Mouse (Mus musculus) heart, embryonic 11.5 days (tissue): ENCODE measurements around the gene Trem3. TPM values are rescaled to one million over a fixed set of nuclear protein-coding genes. Genes with fewer than 3 reads are reported as not detected.

Experiments
- ATAC-seq: fragments of 200-750 bp; cut with Nextera tagmentation; replicated peaks from 2 replicates; pipeline ENCODE4 v1.8.0; 2017; ENCODE audit warnings: moderate library complexity; ENCODE audit not compliant: insufficient number of reproducible peaks, low FRiP score, low TSS enrichment
- H3K27ac ChIP-seq: fragments of 300-500 bp; sonication (generic); 2 replicates; pipeline ENCODE4 v1.5.1; 2014; ENCODE audit warnings: mild to moderate bottlenecking, low read depth, low read length
- H3K27me3 ChIP-seq: fragments of 300-500 bp; sonication (generic); 2 replicates; pipeline ENCODE4 v1.6.1; 2014; ENCODE audit warnings: mild to moderate bottlenecking, low read length, mixed read lengths; ENCODE audit not compliant: control insufficient read depth, insufficient read depth
- H3K36me3 ChIP-seq: fragments of 300-500 bp; sonication (generic); 2 replicates; pipeline ENCODE4 v1.6.1; 2014; ENCODE audit warnings: mild to moderate bottlenecking, low read length, moderate library complexity, mixed read lengths; ENCODE audit not compliant: control insufficient read depth, insufficient read depth
- H3K4me1 ChIP-seq: fragments of 300-500 bp; sonication (generic); 2 replicates; pipeline ENCODE4 v1.6.1; 2014; ENCODE audit warnings: low read length; ENCODE audit not compliant: control insufficient read depth, insufficient read depth
- H3K4me2 ChIP-seq: fragments of 300-500 bp; sonication (generic); 2 replicates; pipeline ENCODE4 v1.6.1; 2014; ENCODE audit warnings: mild to moderate bottlenecking, moderate library complexity
- H3K4me3 ChIP-seq: fragments of 300-500 bp; sonication (generic); 2 replicates; pipeline ENCODE4 v1.5.1; 2014; ENCODE audit warnings: low read depth, low read length
- H3K9ac ChIP-seq: fragments of 300-500 bp; sonication (generic); 2 replicates; pipeline ENCODE4 v1.6.1; 2014; ENCODE audit warnings: mild to moderate bottlenecking, low read depth, low read length, moderate library complexity
- H3K9me3 ChIP-seq: fragments of 300-500 bp; sonication (generic); replicated peaks from 2 replicates; pipeline ENCODE4 v1.6.1; 2016; ENCODE audit warnings: low read length; ENCODE audit not compliant: control insufficient read depth
- WGBS: fragments of 180-500 bp; shearing (Covaris S2); extraction: QIAGEN DNeasy Blood & Tissue Kit; methylation state at CpG from one replicate; pipeline ENCODE4 v1.1.7; 2014; ENCODE audit not compliant: insufficient replicate concordance; 5-methylcytosine and 5-hydroxymethylcytosine counted together
- polyA plus RNA-seq: library from polyadenylated mRNA; unstranded; fragments of >200 nt; fragmentation: Nextera tagmentation; extraction: Ambion mirVana; gene quantifications from 2 replicates; pipeline ENCODE4 v1.2.1, GENCODE M21; 2014

The Trem3 gene
- not detected in 2 replicates for polyA plus RNA-seq

DNA sequence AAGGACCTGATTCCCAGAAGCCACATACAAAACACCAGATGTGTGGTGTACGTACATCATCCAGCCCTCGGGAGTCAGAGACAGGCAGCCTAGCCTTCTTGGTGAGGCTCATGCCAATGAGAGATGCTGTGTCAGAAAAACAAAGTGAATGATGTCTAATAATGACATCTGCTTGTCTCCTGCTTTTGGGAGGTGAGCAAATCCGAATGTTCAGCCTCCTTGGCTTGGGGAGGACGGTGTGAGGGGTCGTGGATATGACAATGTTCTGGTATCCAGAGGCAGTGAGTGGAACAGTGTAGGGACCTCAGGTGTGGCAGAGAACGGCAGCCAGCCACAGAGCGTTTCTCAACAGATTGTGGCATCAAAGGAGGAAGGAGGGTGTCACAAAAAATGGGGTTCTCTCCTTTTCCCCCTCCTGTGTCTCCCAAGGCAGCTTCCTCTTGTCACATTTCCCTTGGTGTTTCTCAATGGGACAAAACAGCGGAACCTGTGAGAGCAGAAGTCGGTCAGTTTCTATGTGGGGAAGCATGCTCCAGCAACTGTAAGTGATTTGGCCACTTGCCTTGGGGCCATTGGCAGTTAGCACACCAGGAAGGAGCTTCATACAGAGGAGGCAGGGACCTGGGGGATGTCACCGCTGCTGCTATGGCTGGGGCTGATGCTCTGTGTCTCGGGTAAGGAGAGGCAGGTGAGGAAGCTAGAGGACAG, at the start of gene Trem3:
Gene Trem3, plus strand, starts transcription at position 557 of the 708 bp plus-strand sequence.
- Histone ChIP-seq H3K9ac (no peak within 1 kb of the TSS), H3K27ac (no peak within 1 kb of the TSS), H3K4me2 (no peak within 1 kb of the TSS), H3K36me3 (no peaks in the 10 kb centered on the region), H3K4me3 (no peak within 1 kb of the TSS), H3K9me3 (no peaks in the 10 kb centered on the region), H3K4me1 (no peaks in the 10 kb centered on the region), H3K27me3 (no peaks in the 10 kb centered on the region)
- 75% methylated on average over 11 of the region's 11 CpGs for WGBS
- ATAC-seq = no peak

DNA sequence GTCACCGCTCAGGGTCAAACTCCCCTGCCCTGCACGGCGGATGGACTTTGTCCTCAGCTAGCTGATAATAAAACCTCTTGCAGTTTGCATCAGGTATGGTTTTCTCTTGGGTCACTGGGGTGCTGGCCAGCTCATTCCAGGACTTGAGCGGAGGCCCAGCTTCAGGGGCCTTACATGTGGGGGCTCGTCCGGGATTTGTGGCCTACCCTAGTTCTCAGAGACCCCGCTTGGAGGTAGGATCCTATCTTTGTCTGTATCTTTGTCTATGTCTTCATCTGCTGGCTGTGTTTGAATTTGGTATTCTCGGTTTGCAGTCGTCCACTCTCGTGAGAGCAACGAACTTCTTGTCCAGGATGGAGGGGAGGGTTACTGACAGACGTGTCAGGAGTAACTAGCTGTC, 44.5 kb upstream of the Trem3 start:
- Histone ChIP-seq H3K4me3 (no peak overlapping the region), H3K4me1 (no peaks in the 10 kb centered on the region), H3K4me2 (no peak overlapping the region), H3K9me3 (peaks cover 2% of the 10 kb centered on the region; the same call in 1 of the 2 replicates), H3K9ac (no peak overlapping the region), H3K27ac (no peak overlapping the region), H3K27me3 (no peaks in the 10 kb centered on the region), H3K36me3 (no peaks in the 10 kb centered on the region)
- WGBS = 88% methylated on average over 12 of the region's 12 CpGs
- no peak for ATAC-seq

DNA sequence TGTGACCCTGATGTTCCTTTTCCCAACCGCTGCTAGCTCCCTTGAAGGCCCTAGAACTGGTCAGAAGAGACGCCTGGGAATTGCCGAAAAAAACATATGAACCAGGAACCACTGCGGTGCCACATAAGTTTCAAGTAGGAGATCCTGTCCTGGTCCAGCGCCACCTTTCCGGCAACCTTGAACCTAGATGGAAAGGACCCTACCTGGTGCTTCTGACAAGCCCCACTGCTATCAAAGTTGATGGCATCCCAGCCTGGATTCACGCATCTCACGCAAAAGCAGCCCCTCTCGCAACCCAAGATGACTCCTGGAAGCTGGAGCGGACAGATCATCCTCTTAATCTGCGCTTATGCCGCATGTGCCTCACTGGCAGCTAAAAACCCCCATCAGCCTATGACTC, 35.0 kb upstream of the Trem3 start:
- no peaks in the 10 kb centered on the region for H3K36me3 ChIP-seq
- H3K4me2 ChIP-seq = no peak overlapping the region
- H3K9me3 ChIP-seq = no peaks in the 10 kb centered on the region
- 89% methylated on average over 12 of the region's 12 CpGs for WGBS
- no peaks in the 10 kb centered on the region for H3K27me3 ChIP-seq
- no peak for ATAC-seq
- H3K4me3 ChIP-seq = no peak overlapping the region
- H3K4me1 ChIP-seq = no peaks in the 10 kb centered on the region
- H3K27ac ChIP-seq = no peak overlapping the region
- H3K9ac ChIP-seq = no peak overlapping the region

DNA sequence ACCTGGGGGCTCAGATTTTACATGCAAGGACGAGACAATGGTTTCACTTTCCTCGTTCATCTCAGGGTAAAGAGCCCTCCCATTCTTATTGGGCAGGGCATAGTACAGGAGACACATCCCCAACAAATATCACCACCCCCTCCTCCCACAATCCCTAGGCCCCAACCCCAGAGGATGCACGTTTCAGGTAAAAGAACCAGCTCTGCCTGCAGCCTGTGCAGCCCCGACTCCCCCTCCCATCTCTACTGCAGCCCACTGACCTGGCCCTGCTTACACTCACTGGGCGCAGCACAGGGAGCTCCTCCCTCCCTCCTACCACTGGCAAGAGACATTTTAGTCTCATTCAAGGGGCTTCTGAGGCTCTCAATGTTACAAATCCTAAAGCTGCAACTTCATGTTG, 34.1 kb upstream of the Trem3 start:
- no peak overlapping the region for H3K4me3 ChIP-seq
- H3K9ac ChIP-seq = no peak overlapping the region
- no peak for ATAC-seq
- no peaks in the 10 kb centered on the region for H3K27me3 ChIP-seq
- H3K4me2 ChIP-seq = no peak overlapping the region
- H3K27ac ChIP-seq = no peak overlapping the region
- H3K4me1 ChIP-seq = no peaks in the 10 kb centered on the region
- H3K9me3 ChIP-seq = no peaks in the 10 kb centered on the region
- no peaks in the 10 kb centered on the region for H3K36me3 ChIP-seq
- WGBS = 67% methylated on average over 5 of the region's 5 CpGs

DNA sequence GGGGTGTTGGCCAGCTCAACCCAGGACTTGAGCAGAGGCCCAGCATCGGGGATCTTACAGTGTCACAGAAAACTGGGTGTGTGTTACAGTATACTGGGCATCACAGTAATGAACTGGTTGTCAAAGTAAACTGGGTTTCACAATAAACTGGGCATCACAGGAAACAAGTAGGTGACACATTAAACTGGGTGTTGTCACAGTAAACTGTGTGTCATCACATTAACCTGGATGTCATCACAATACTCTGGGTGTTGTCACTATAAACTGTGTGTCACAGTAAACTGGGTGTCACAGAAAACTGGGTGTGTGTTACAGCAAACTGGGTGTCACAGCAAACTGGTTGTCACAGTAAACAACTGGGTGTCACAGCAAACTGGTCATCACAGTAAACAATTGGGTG, 32.1 kb upstream of the Trem3 start:
- 91% methylated on average over 1 of the region's 1 CpGs for WGBS
- no peaks in the 10 kb centered on the region for H3K4me1 ChIP-seq

DNA sequence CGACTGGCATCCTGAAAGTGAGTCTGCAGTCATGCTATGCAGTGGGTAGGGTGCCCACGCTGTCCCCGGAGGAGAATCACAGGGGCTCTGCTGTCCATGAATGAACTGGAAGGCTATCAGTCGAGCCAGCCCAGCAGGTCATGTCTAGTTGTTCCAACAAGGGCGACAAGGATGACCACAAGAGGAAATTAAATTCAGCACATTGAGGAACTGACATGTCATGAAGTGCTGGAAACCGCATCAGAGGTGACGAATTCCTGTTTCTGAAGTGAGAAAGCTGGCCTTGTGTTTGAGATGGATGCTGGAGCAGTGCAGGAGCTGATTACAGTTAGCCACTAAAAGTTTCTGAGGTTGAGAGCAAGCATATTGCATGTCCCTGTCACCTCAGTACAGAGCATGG, 16.9 kb upstream of the Trem3 start:
- H3K4me3 ChIP-seq = no peak overlapping the region
- H3K36me3 ChIP-seq = no peaks in the 10 kb centered on the region
- H3K9ac ChIP-seq = no peak overlapping the region
- WGBS = 80% methylated on average over 7 of the region's 7 CpGs
- H3K4me1 ChIP-seq = no peaks in the 10 kb centered on the region
- no peaks in the 10 kb centered on the region for H3K9me3 ChIP-seq
- no peak overlapping the region for H3K27ac ChIP-seq
- no peaks in the 10 kb centered on the region for H3K27me3 ChIP-seq
- no peak for ATAC-seq
- no peak overlapping the region for H3K4me2 ChIP-seq

More for the DNA sequence above, 32.1 kb upstream of the Trem3 start:
- ATAC-seq = no peak
- Histone ChIP-seq H3K9me3 (no peaks in the 10 kb centered on the region), H3K9ac (no peak overlapping the region), H3K27ac (no peak overlapping the region), H3K27me3 (no peaks in the 10 kb centered on the region), H3K4me3 (no peak overlapping the region), H3K36me3 (no peaks in the 10 kb centered on the region), H3K4me2 (no peak overlapping the region)

DNA sequence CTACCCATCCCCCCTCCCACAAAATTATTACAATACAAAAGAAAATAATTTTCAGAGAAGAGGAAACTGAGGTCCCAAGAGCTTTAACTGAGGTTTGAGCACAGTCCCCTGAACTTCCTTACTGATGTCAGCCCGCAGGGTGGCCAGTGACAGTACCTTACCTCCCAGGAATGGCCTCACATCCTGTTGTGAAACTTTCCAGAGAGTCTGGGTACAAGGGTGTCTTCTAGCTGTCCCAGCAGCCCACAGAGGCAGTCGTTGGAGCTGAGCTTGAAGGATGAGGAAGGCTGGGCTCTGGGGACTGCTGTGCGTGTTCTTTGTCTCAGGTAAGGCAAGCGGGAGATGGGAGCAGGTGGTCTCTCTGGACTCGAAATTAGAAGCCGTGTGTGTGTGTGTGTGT, 15.1 kb upstream of the Trem3 start, which contains the start of gene Trem1:
Gene Trem1, plus strand, starts transcription at position 251 of the 400 bp plus-strand sequence.
- no peak within 1 kb of the TSS for H3K9ac ChIP-seq
- H3K4me3 ChIP-seq = no peak within 1 kb of the TSS
- WGBS = 72% methylated on average over 6 of the region's 6 CpGs
- H3K4me2 ChIP-seq = no peak within 1 kb of the TSS
- no peaks in the 10 kb centered on the region for H3K9me3 ChIP-seq
- H3K36me3 ChIP-seq = no peaks in the 10 kb centered on the region
- ATAC-seq = no peak
- H3K27me3 ChIP-seq = no peaks in the 10 kb centered on the region
- H3K4me1 ChIP-seq = no peaks in the 10 kb centered on the region
- no peak within 1 kb of the TSS for H3K27ac ChIP-seq

DNA sequence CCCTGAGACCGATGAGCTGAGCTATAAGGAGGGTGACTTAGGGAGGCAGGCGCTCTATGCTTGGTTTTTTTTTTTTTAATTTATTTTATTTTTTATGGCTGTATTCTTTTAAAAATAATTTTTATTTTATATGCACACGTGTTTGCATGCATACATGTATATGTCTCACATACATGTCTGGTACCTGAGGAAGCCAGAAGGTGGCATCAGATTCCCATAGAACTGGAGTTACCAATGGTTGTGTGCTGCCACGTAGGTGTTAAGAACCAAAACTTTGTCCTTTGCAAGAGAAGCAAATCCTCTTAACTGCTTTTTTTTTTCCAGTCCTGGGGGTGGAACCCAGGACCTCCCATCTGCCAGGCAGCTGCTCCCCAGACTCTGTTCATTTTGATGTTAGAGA, 13.8 kb upstream of the Trem3 start:
- Histone ChIP-seq H3K4me3 (no peak overlapping the region), H3K4me2 (no peak overlapping the region)

DNA sequence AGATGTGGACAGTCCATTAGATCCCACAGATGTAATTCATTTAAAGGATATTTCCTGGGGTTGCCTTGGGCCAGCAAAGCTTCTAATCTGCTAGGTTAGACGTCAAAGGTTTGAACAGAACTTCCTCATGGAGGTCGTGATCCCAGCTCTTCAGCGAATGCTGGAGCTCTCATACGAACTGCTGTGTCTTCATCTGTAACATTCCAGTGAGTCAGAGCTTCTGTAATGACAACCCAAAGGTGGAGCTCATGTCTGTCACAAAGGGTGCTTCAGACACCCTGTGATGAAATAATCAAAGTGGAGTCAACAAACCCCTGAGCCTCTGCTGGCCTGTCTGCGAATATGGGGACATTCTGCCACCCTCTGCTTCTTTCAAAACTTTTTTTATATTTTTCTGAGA, 13.0 kb upstream of the Trem3 start:
- Histone ChIP-seq H3K36me3 (no peaks in the 10 kb centered on the region), H3K27me3 (no peaks in the 10 kb centered on the region), H3K9ac (no peak overlapping the region), H3K27ac (no peak overlapping the region), H3K4me2 (no peak overlapping the region), H3K9me3 (no peaks in the 10 kb centered on the region), H3K4me3 (no peak overlapping the region), H3K4me1 (no peaks in the 10 kb centered on the region)
- no peak for ATAC-seq
- 64% methylated on average over 5 of the region's 5 CpGs for WGBS

More for the DNA sequence above, 13.8 kb upstream of the Trem3 start:
- WGBS = 82% methylated on average over 4 of the region's 4 CpGs
- Histone ChIP-seq H3K27ac (no peak overlapping the region), H3K27me3 (no peaks in the 10 kb centered on the region), H3K4me1 (no peaks in the 10 kb centered on the region), H3K9ac (no peak overlapping the region), H3K9me3 (no peaks in the 10 kb centered on the region), H3K36me3 (no peaks in the 10 kb centered on the region)
- ATAC-seq = no peak
